Mouse (Mus musculus): ENCODE results near the gene Rbfox2.

GRCm38 (mm10) chr15:77240607-77241006 is 66.2 kb downstream of the Rbfox2 start:
- TF ChIP-seq CTCF (IDR thresholded peaks at IDR 0.05; ENCODE audit: extremely low read depth, insufficient read depth, low read length) (no peak), POLR2A (IDR thresholded peaks at IDR 0.05; ENCODE audit: extremely low read depth, insufficient read depth, low read length) (no peak)

Measured in cortical plate, adult 2 months (tissue).